Mouse (Mus musculus) cortical plate, adult 2 months (tissue): Measurements from ENCODE around the gene Snapc4. TPM values are rescaled to one million over a fixed set of nuclear protein-coding genes. Genes with fewer than 3 reads are reported as not detected.
A peak's percentile ranks its signal among the peaks of the same experiment; 100 is the strongest.

Experiments used
- H3K27ac ChIP-seq: fragments of 200-500 bp; 2 replicates; pipeline ENCODE4 v1.5.1; 2012; ENCODE audit warnings: low read length, control low read depth, inconsistent platforms; ENCODE audit not compliant: insufficient read depth
- H3K4me1 ChIP-seq: fragments of 200-500 bp; 2 replicates; pipeline ENCODE4 v1.6.1; 2011; ENCODE audit warnings: low read length; ENCODE audit not compliant: control insufficient read depth, insufficient read depth
- H3K4me3 ChIP-seq: fragments of 200-500 bp; 2 replicates; pipeline ENCODE4 v1.5.1; 2011; ENCODE audit warnings: mild to moderate bottlenecking, low read length, control low read depth; ENCODE audit not compliant: insufficient read depth
- CTCF ChIP-seq: fragments of 200-500 bp; IDR thresholded peaks from 2 replicates; pipeline ENCODE4 v1.5.1; 2011; ENCODE audit warnings: mild to moderate bottlenecking, control low read depth, low read length; ENCODE audit not compliant: insufficient read depth; ENCODE audit errors: extremely low read depth
- POLR2A ChIP-seq: fragments of 200-500 bp; IDR thresholded peaks from 2 replicates; pipeline ENCODE4 v1.6.1; 2011; ENCODE audit warnings: mild to moderate bottlenecking, low read length, control low read depth; ENCODE audit not compliant: insufficient read depth; ENCODE audit errors: extremely low read depth
- polyA plus RNA-seq: library from polyadenylated mRNA; depleted of rRNA; stranded (reverse); fragments of >200 nt; gene quantifications from 2 replicates; pipeline ENCODE4 v1.2.3, GENCODE M21; 2012

Snapc4 gene
- polyA plus RNA-seq, 1 experiment = 81.7 TPM

DNA sequence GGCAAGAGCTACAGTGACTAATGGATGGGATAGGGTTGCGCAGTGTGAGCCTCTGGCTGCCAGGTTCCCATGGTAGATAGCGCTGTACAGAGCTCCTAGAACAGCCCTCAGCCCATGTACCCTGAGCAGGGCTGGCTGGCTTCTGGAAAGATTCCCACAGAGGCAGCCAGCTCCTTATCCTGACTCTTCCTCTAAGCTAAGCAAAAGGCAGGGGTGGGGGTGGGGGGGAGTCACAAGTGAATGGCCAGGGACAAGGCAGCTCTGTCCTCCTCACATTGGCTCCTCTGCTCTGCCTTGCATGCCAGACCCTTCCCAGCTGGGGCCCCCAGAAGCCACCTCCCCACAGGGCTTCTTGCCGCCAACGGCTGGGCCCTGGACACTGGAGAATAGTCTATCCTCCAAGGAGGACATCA lies 50.4 kb downstream of the Snapc4 start:
- peak overlapping the region; percentile 86 for H3K27ac ChIP-seq
- no peak for TF ChIP-seq CTCF
- TF ChIP-seq POLR2A = no peak
- no peak overlapping the region for H3K4me3 ChIP-seq
- H3K4me1 ChIP-seq = peaks cover under 1% of the 10 kb centered on the region; the same call in 1 of the 2 replicates

- peak overlapping the region; percentile 86 for H3K27ac ChIP-seq
- TF ChIP-seq POLR2A (no peak), CTCF (no peak)
- peaks cover 2% of the 10 kb centered on the region; the same call in 1 of the 2 replicates for H3K4me1 ChIP-seq
- H3K4me3 ChIP-seq = no peak overlapping the region
Measured at GRCm38 (mm10) chr2:26329402-26329801, 51.1 kb downstream of the Snapc4 start.

DNA sequence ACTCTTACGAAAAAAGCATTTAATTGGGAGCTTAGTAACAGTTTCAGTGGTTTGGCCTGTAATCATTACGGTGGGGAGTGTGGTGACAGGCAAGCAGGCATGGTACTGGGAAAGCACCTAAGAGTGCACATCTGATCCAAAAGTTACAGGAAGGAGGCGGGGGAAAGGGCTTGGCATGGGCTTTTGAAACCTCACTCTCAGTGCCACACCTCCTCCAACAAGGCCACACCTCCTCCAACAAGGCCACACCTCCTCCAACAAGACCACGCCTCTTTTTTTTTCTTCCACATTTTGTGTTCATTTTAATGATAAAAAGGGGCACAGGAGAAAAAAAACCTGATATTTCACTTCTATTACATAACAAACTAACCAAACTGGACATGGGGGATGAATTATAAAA lies 52.6 kb downstream of the Snapc4 start:
- Histone ChIP-seq H3K4me1 (peaks cover 2% of the 10 kb centered on the region; the same call in 1 of the 2 replicates), H3K27ac (no peak overlapping the region), H3K4me3 (no peak overlapping the region)
- TF ChIP-seq POLR2A (no peak), CTCF (no peak)

DNA sequence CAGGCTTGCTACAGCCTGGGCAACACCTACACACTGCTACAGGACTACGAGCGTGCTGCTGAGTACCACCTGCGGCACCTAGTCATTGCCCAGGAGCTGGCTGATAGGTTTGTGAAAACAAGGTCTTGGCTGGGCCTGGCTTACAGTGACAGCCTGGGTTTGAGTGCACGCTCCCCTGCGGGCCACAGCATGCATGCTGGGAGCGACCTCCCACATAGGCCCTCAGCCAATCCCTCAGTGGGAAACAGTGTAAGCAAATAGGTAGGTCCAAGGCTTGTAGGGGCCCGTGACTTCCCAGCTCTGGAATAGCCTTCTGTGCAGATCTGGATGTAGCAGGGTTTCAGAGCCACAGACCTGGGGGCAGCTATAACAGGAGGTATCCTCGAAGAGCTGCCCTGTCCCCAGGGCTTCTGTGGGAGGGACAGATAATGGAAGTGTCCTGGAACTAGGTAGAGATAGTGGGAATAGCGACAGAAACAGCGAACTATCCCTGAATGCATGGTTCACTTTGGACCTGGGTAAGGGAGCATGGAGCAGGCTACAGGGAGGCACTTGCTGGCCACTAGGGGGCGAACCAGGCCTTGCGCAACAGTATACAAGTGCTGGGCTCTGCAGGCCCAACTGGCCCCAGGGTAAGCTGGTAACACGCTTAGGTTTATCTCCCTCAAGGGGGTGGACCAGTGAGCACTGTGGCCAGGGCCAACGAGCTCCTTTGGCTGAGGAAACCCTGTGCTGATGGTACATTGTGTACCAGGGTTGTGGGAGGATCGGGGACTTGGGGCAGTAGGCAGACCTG lies 54.9 kb downstream of the Snapc4 start:
- Histone ChIP-seq H3K27ac (no peak overlapping the region), H3K4me1 (peaks cover 2% of the 10 kb centered on the region; the same call in 1 of the 2 replicates), H3K4me3 (no peak overlapping the region)
- TF ChIP-seq POLR2A (no peak), CTCF (peak; percentile 92)

- peak; percentile 66 for TF ChIP-seq CTCF
- no peak for TF ChIP-seq POLR2A
- H3K4me1 ChIP-seq = peaks cover 2% of the 10 kb centered on the region; the same call in 1 of the 2 replicates
- H3K4me3 ChIP-seq = no peak overlapping the region
- H3K27ac ChIP-seq = no peak overlapping the region
Measured at GRCm38 (mm10) chr2:26324917-26325316, 55.5 kb downstream of the Snapc4 start.

GRCm38 (mm10) chr2:26323589-26324325 lies 56.7 kb downstream of the Snapc4 start:
- H3K27ac ChIP-seq = no peak overlapping the region
- no peak overlapping the region for H3K4me3 ChIP-seq
- peaks cover 4% of the 10 kb centered on the region; the same call in 1 of the 2 replicates for H3K4me1 ChIP-seq
- TF ChIP-seq CTCF (no peak), POLR2A (no peak)

GRCm38 (mm10) chr2:26320245-26321185 lies 59.9 kb downstream of the Snapc4 start:
- TF ChIP-seq CTCF (no peak), POLR2A (no peak)
- Histone ChIP-seq H3K27ac (no peak overlapping the region), H3K4me1 (peaks cover 8% of the 10 kb centered on the region), H3K4me3 (no peak overlapping the region)

- H3K27ac ChIP-seq = no peak overlapping the region
- peaks cover 7% of the 10 kb centered on the region for H3K4me1 ChIP-seq
- H3K4me3 ChIP-seq = no peak overlapping the region
- no peak for TF ChIP-seq POLR2A
- no peak for TF ChIP-seq CTCF
Measured at GRCm38 (mm10) chr2:26319519-26320244, 60.8 kb downstream of the Snapc4 start.
